Mouse (Mus musculus): Measurements from ENCODE around the gene Foxj1. TPM values are rescaled to one million over a fixed set of nuclear protein-coding genes. Genes with fewer than 3 reads are reported as not detected.

Gene Foxj1
- total and polyA plus RNA-seq, 3 experiments, result 0.05 to 0.11 TPM; not detected in 1

DNA sequence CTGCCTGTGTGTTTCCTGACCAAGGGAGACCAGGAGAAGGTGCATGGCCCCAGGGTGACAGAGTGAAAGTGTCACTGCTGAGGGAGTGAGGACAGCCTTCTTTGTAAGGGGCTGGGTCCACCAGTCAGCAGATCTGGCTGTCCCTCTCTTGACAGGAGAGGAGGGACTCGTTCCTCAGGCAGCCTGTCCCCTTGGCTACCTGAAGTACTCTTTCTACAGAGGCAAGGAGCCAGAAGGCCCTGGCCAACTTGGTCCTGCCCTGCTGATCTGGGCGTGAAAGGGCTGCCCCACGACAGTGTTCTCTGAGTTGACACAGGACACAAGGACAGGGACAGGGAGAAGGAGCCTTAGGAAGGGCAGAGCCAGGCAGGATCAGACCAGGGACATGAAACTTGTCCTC, 38.2 kb downstream of the Foxj1 start:
- ATAC-seq (ENCODE audit: extremely low read depth, insufficient number of reproducible peaks, low FRiP score, poor library complexity, severe bottlenecking), result no peak
- Histone ChIP-seq H3K4me3 (ENCODE audit: low read depth, low read length) (no peak overlapping the region), H3K27me3 (ENCODE audit: insufficient read depth, low read length) (no peaks in the 10 kb centered on the region), H3K4me1 (ENCODE audit: insufficient read depth, low read depth, low read length) (peaks cover 9% of the 10 kb centered on the region), H3K9me3 (replicated peaks) (no peaks in the 10 kb centered on the region), H3K36me3 (replicated peaks) (peaks cover 98% of the 10 kb centered on the region)
- no peak for TF ChIP-seq POLR2AphosphoS5 (IDR thresholded peaks at IDR 0.05; ENCODE audit: insufficient replicate concordance, low read depth, low read length)
- no peak for TF ChIP-seq GATA2 (IDR thresholded peaks at IDR 0.05; ENCODE audit: borderline replicate concordance, low read depth, low read length)
- TF ChIP-seq TAL1 (conservative IDR thresholded peaks at IDR 0.05; ENCODE audit: low read depth, low read length), result no peak
- no peak for TF ChIP-seq CTCF (IDR thresholded peaks at IDR 0.05; ENCODE audit: low read depth, low read length)
- no peak for DNase-seq (ENCODE audit: low spot score)

DNA sequence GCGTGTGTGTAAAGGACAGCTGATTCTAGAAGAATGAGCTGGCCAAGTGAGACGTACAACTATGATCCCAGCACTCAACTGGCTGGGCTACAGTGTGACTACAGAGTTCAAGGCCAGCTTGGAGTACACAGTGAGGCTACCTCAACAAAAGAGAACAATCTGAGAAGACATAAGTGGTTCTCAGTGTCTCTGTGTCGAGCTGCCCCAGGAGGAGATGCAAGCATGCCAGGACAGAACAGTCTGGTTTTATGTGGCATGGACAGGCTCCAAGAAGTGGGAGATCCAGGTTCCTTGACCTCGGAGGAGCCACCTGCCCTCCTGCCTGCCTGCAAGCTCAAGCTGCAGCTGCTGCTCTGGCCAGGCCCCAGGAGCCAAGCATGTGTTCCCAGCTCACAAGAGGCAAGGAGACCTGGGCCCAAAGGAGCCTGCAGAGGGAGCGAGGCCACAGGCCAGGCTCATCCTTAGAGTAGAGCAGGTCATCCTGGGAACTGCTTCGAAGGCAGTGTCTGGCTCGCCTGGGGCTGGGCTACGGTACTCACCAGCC, 38.9 kb downstream of the Foxj1 start:
- Histone ChIP-seq H3K4me1 (ENCODE audit: insufficient read depth, low read depth, low read length) (peaks cover 9% of the 10 kb centered on the region), H3K9me3 (replicated peaks) (no peaks in the 10 kb centered on the region), H3K27me3 (ENCODE audit: insufficient read depth, low read length) (no peaks in the 10 kb centered on the region), H3K36me3 (replicated peaks) (peaks cover 97% of the 10 kb centered on the region), H3K4me3 (ENCODE audit: low read depth, low read length) (no peak overlapping the region)
- DNase-seq (ENCODE audit: low spot score) (no peak), ATAC-seq (ENCODE audit: extremely low read depth, insufficient number of reproducible peaks, low FRiP score, poor library complexity, severe bottlenecking) (no peak)
- no peak for TF ChIP-seq TAL1 (conservative IDR thresholded peaks at IDR 0.05; ENCODE audit: low read depth, low read length)
- TF ChIP-seq GATA2 (IDR thresholded peaks at IDR 0.05; ENCODE audit: borderline replicate concordance, low read depth, low read length), result no peak
- no peak for TF ChIP-seq CTCF (IDR thresholded peaks at IDR 0.05; ENCODE audit: low read depth, low read length)
- no peak for TF ChIP-seq POLR2AphosphoS5 (IDR thresholded peaks at IDR 0.05; ENCODE audit: insufficient replicate concordance, low read depth, low read length)
- TF ChIP-seq GATA1 (IDR thresholded peaks at IDR 0.05; ENCODE audit: borderline replicate concordance, low read length), result no peak

DNA sequence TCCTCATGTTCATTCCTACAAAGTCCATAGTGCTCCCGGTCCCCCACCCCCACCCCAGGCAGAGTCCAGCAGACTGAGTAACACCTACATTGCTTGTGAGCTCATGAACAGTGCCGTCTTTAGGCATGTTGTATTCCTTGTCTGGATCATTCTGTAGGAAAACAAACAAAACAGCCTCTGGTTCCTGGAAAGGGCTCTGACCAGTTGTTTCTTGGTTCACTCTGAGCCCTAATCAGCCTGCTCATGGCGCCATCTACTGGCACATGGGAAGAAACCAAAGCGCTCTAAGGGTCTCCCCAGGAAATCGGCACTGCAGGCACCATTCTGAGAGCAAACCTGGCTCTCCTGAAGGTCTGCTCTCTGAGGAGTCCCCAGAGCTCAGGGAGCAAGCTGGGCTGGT, 40.9 kb downstream of the Foxj1 start:
- TF ChIP-seq GATA1 (IDR thresholded peaks at IDR 0.05; ENCODE audit: borderline replicate concordance, low read length), result no peak
- peak; percentile 35; the same call in 1 of the 2 replicates for TF ChIP-seq CTCF (IDR thresholded peaks at IDR 0.05; ENCODE audit: low read depth, low read length)
- no peak for ATAC-seq (ENCODE audit: extremely low read depth, insufficient number of reproducible peaks, low FRiP score, poor library complexity, severe bottlenecking)

DNA sequence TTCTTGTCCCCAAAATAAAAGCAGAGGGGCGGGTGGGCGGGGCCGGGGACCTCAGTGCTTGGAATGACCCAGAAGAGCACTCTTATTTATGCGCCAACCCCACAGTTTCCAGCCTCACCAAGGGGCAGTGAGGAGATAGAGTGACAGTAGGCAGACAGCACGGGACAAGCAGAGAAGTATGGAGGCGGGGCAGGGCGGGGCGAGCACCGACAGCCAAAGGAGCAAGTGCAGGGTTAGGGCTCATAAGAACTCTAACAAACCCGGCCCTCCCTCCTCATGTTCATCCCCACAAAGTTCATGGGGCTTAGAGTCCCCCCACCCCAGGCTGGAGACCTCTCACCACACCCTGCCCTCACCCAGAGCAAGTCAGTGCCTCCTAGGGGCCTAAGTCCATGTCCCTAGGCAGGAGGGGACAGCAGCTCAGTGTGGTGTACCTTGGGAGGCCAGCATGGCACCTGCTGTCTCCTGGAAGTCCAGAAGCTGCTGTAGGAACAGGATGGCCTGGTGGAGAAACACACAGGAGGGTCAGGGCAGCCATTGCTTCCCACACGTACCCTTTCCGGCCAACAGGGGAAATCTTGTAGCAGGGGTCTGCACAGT, 41.6 kb downstream of the Foxj1 start:
- H3K4me3 ChIP-seq (ENCODE audit: low read depth, low read length), result no peak overlapping the region
- ATAC-seq (ENCODE audit: extremely low read depth, insufficient number of reproducible peaks, low FRiP score, poor library complexity, severe bottlenecking) (no peak), DNase-seq (ENCODE audit: low spot score) (no peak)
- H3K4me1 ChIP-seq (ENCODE audit: insufficient read depth, low read depth, low read length), result peaks cover 9% of the 10 kb centered on the region
- no peaks in the 10 kb centered on the region for H3K27me3 ChIP-seq (ENCODE audit: insufficient read depth, low read length)
- no peaks in the 10 kb centered on the region for H3K9me3 ChIP-seq (replicated peaks)
- TF ChIP-seq POLR2AphosphoS5 (IDR thresholded peaks at IDR 0.05; ENCODE audit: insufficient replicate concordance, low read depth, low read length) (no peak), CTCF (IDR thresholded peaks at IDR 0.05; ENCODE audit: low read depth, low read length) (no peak), GATA2 (IDR thresholded peaks at IDR 0.05; ENCODE audit: borderline replicate concordance, low read depth, low read length) (no peak), TAL1 (conservative IDR thresholded peaks at IDR 0.05; ENCODE audit: low read depth, low read length) (no peak), GATA1 (IDR thresholded peaks at IDR 0.05; ENCODE audit: borderline replicate concordance, low read length) (no peak)
- peaks cover 97% of the 10 kb centered on the region for H3K36me3 ChIP-seq (replicated peaks)

More for the DNA sequence above, 40.9 kb downstream of the Foxj1 start:
- Histone ChIP-seq H3K36me3 (replicated peaks) (peaks cover 97% of the 10 kb centered on the region), H3K4me1 (ENCODE audit: insufficient read depth, low read depth, low read length) (peaks cover 9% of the 10 kb centered on the region), H3K27me3 (ENCODE audit: insufficient read depth, low read length) (no peaks in the 10 kb centered on the region), H3K4me3 (ENCODE audit: low read depth, low read length) (no peak overlapping the region), H3K9me3 (replicated peaks) (no peaks in the 10 kb centered on the region)
- peak; percentile 30 for DNase-seq (ENCODE audit: low spot score)

DNA sequence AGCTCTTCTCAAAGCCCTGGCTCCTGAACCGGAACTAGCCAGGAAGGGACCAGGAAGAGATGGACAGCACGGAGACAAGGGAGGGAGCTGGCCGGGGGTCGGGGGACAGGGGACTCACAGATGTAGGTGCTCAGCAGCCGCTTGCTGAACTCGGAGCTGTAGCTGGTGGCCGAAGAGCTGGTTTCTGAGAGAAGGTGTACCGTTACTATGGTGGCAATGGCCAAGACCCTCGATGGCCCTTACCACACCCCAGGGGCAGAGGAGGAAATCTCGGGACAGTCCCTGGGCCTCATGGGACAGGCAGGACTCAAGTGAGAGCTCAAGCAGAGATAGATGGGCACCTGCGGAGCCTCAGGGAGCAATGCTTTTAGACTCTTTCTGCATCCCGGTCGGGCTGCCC, 42.8 kb downstream of the Foxj1 start:
- Histone ChIP-seq H3K27me3 (ENCODE audit: insufficient read depth, low read length) (no peaks in the 10 kb centered on the region), H3K4me1 (ENCODE audit: insufficient read depth, low read depth, low read length) (peaks cover 16% of the 10 kb centered on the region), H3K4me3 (ENCODE audit: low read depth, low read length) (no peak overlapping the region), H3K36me3 (replicated peaks) (peaks cover 98% of the 10 kb centered on the region), H3K9me3 (replicated peaks) (no peaks in the 10 kb centered on the region)
- TF ChIP-seq GATA2 (IDR thresholded peaks at IDR 0.05; ENCODE audit: borderline replicate concordance, low read depth, low read length) (no peak), POLR2AphosphoS5 (IDR thresholded peaks at IDR 0.05; ENCODE audit: insufficient replicate concordance, low read depth, low read length) (no peak), TAL1 (conservative IDR thresholded peaks at IDR 0.05; ENCODE audit: low read depth, low read length) (no peak), CTCF (IDR thresholded peaks at IDR 0.05; ENCODE audit: low read depth, low read length) (no peak), GATA1 (IDR thresholded peaks at IDR 0.05; ENCODE audit: borderline replicate concordance, low read length) (no peak)
- no peak for ATAC-seq (ENCODE audit: extremely low read depth, insufficient number of reproducible peaks, low FRiP score, poor library complexity, severe bottlenecking)
- DNase-seq (ENCODE audit: low spot score), result no peak

DNA sequence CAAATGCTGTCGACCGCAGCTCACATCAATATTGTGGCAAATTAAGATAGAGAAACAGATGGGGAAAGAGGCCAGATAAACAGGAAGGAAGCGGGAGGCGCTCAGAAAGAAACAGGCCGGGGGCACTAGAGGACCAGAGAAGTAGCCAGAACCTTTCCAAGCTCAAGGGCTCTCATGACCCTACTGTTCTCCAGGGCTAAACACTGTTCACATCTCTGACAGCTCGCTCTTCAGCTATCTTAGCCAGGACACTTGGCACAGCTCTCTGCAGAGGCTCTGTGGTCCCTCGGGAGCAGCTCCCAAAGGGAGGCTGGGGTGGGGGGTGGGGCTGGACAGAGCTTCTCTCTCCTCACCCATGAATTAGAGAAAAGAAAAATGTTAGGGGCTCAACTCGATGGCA, 44.6 kb downstream of the Foxj1 start:
- Histone ChIP-seq H3K36me3 (replicated peaks) (peaks cover 88% of the 10 kb centered on the region), H3K9me3 (replicated peaks) (no peaks in the 10 kb centered on the region), H3K27me3 (ENCODE audit: insufficient read depth, low read length) (no peaks in the 10 kb centered on the region), H3K4me3 (ENCODE audit: low read depth, low read length) (no peak overlapping the region), H3K4me1 (ENCODE audit: insufficient read depth, low read depth, low read length) (peaks cover 19% of the 10 kb centered on the region)
- DNase-seq (ENCODE audit: low spot score), result no peak
- TF ChIP-seq POLR2AphosphoS5 (IDR thresholded peaks at IDR 0.05; ENCODE audit: insufficient replicate concordance, low read depth, low read length) (no peak), TAL1 (conservative IDR thresholded peaks at IDR 0.05; ENCODE audit: low read depth, low read length) (no peak), CTCF (IDR thresholded peaks at IDR 0.05; ENCODE audit: low read depth, low read length) (no peak), GATA1 (IDR thresholded peaks at IDR 0.05; ENCODE audit: borderline replicate concordance, low read length) (no peak), GATA2 (IDR thresholded peaks at IDR 0.05; ENCODE audit: borderline replicate concordance, low read depth, low read length) (no peak)
- no peak for ATAC-seq (ENCODE audit: extremely low read depth, insufficient number of reproducible peaks, low FRiP score, poor library complexity, severe bottlenecking)

Measured in G1E (cell line).